Mouse (Mus musculus) olfactory bulb, adult 2 months (tissue): ENCODE results near the gene Glb1l2.

ENCODE experiments used
- CTCF ChIP-seq: fragments of 200-500 bp; IDR thresholded peaks from 2 replicates; pipeline ENCODE4 v1.5.1; 2012; ENCODE audit warnings: low read depth, mild to moderate bottlenecking, low read length, moderate library complexity; ENCODE audit not compliant: insufficient read depth
- POLR2A ChIP-seq: fragments of 200-500 bp; IDR thresholded peaks from 2 replicates; pipeline ENCODE4 v1.6.1; 2012; ENCODE audit warnings: mild to moderate bottlenecking, low read depth, low read length, moderate library complexity; ENCODE audit not compliant: insufficient read depth

DNA sequence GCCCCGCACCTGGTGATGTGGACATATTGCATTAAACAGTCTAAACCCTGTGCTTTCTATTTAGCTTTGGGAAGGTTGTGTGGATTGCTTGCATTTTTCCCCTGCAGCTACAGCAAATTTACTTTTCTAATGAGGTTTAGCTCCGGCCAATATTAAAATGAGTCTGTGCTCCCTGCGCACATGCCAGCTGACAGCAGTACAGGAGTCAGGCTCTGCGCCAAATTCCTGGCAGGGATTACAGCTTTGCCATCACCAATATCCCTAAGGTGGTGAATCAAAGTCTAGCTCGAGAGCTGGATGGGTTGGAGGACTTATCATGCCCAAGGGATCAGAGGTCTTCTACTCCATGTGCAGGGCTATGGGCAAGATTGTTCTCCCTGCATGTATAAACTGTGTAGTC is 69.2 kb downstream of the Glb1l2 start:
- TF ChIP-seq CTCF (no peak), POLR2A (no peak)
